Mouse (Mus musculus): ENCODE measurements around the gene Prss36.

- TF ChIP-seq EP300 (IDR thresholded peaks at IDR 0.05; ENCODE audit: low read length), result no peak
- no peak for TF ChIP-seq POLR2A (IDR thresholded peaks at IDR 0.05; ENCODE audit: low read depth, low read length)
- no peak for TF ChIP-seq TCF12 (IDR thresholded peaks at IDR 0.05; ENCODE audit: low read depth, low read length)
- no peak for TF ChIP-seq POLR2AphosphoS2 (IDR thresholded peaks at IDR 0.05; ENCODE audit: low read depth, low read length)
- TF ChIP-seq RAD21 (IDR thresholded peaks at IDR 0.05; ENCODE audit: low read depth, low read length), result no peak
- TF ChIP-seq MYC (IDR thresholded peaks at IDR 0.05; ENCODE audit: low read depth, low read length), result no peak
- no peak for TF ChIP-seq CTCF (conservative IDR thresholded peaks at IDR 0.05 in 1 of 2, IDR thresholded peaks at IDR 0.05 in 1 of 2; ENCODE audit: low read depth in 2 of 2, low read length in 2 of 2)
- TF ChIP-seq UBTF (IDR thresholded peaks at IDR 0.05; ENCODE audit: low read depth, low read length), result no peak
- TF ChIP-seq USF1 (IDR thresholded peaks at IDR 0.05; ENCODE audit: low read depth, low read length), result no peak
Measured at GRCm38 (mm10) chr7:127980606-127981005, 34.1 kb upstream of the Prss36 start.
